Mouse (Mus musculus): ENCODE results near the gene Acap3. TPM values are rescaled to one million over a fixed set of nuclear protein-coding genes. Genes with fewer than 3 reads are reported as not detected.

Acap3 gene
- total and polyA plus RNA-seq, 3 experiments: 24.5 to 39.1 TPM; not detected in 1

- H3K9ac ChIP-seq (ENCODE audit: control insufficient read depth, low read depth, low read length, poor library complexity, severe bottlenecking): no peak overlapping the region
- DNase-seq (ENCODE audit: low read depth, low spot score): peak; percentile 64
- no peaks in the 10 kb centered on the region for H3K9me3 ChIP-seq (replicated peaks; ENCODE audit: insufficient read depth, low read length)
- peak; percentile 23; the same call in 1 of the 2 replicates for TF ChIP-seq GATA1 (IDR thresholded peaks at IDR 0.05; ENCODE audit: low read depth, low read length)
- TF ChIP-seq EP300 (IDR thresholded peaks at IDR 0.05; ENCODE audit: low read depth in 1 of 2, low read length in 2 of 2): peak; percentile 24 to 63; a peak in 2 of 4 replicates
- TF ChIP-seq TCF12 (IDR thresholded peaks at IDR 0.05; ENCODE audit: low read depth, low read length): peak; percentile 53
- TF ChIP-seq MYB (IDR thresholded peaks at IDR 0.05; ENCODE audit: low read depth, low read length): no peak
- TF ChIP-seq POLR2AphosphoS2 (IDR thresholded peaks at IDR 0.05; ENCODE audit: low read length): no peak
- TF ChIP-seq SIN3A (IDR thresholded peaks at IDR 0.05; ENCODE audit: low read length): peak; percentile 47; the same call in 1 of the 2 replicates
- TF ChIP-seq ELF1 (IDR thresholded peaks at IDR 0.05; ENCODE audit: low read depth, low read length): no peak
- TF ChIP-seq NELFE (IDR thresholded peaks at IDR 0.05; ENCODE audit: low read depth, low read length): no peak
- H3K4me3 ChIP-seq (ENCODE audit: control insufficient read depth in 1 of 2, insufficient read depth in 1 of 2, low read depth in 2 of 2, low read length in 2 of 2): peak overlapping the region in 1 of 2 experiments; percentile 98; a peak in 2 of 4 replicates
- H3K27ac ChIP-seq (ENCODE audit: control insufficient read depth, low read depth, low read length): peak overlapping the region; percentile 42
- H3K79me2 ChIP-seq (ENCODE audit: control insufficient read depth, insufficient read depth, low read length, poor library complexity): peaks cover 47% of the 10 kb centered on the region
- H3K27me3 ChIP-seq (ENCODE audit: control insufficient read depth in 1 of 2, insufficient read depth in 2 of 2, low read length in 2 of 2): no peaks in the 10 kb centered on the region
- H3K4me1 ChIP-seq (ENCODE audit: control insufficient read depth in 1 of 2, insufficient read depth in 2 of 2, low read length in 2 of 2): peaks cover 19 to 34% of the 10 kb centered on the region in 2 experiments
- H3K36me3 ChIP-seq (ENCODE audit: control insufficient read depth in 1 of 2, insufficient read depth in 2 of 2, low read length in 2 of 2): peaks cover 4 to 15% of the 10 kb centered on the region in 2 experiments; a peak in 3 of 4 replicates
Observed at GRCm38 (mm10) chr4:155849792-155850451, 41.7 kb upstream of the Acap3 start.

DNA sequence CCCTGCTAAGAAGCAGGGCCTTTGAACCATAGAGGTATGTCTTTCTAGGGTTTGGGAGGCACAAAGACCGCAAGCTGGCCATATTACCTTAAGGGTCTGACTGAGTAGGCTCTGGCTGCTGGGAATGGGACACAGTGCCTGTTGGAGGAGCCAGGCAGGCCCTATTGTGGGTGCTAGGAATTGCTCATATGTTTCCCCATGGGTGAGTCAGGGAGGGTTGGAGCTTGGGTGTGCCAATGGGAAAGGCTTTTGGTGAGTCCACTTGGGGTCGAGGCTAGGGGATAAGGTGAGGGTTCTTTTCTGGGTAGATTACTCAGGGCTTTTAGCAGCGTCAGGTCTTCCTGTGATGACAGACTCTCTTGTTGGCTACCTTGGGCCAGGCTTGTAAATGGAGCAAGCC lies 40.3 kb upstream of the Acap3 start:
- Histone ChIP-seq H3K27me3 (ENCODE audit: control insufficient read depth in 1 of 2, insufficient read depth in 2 of 2, low read length in 2 of 2) (no peaks in the 10 kb centered on the region), H3K36me3 (ENCODE audit: control insufficient read depth in 1 of 2, insufficient read depth in 2 of 2, low read length in 2 of 2) (peaks cover 4 to 17% of the 10 kb centered on the region in 2 experiments; a peak in 3 of 4 replicates), H3K27ac (ENCODE audit: control insufficient read depth, low read depth, low read length) (no peak overlapping the region), H3K9me3 (replicated peaks; ENCODE audit: insufficient read depth, low read length) (no peaks in the 10 kb centered on the region), H3K4me1 (ENCODE audit: control insufficient read depth in 1 of 2, insufficient read depth in 2 of 2, low read length in 2 of 2) (peaks cover 23 to 39% of the 10 kb centered on the region in 2 experiments), H3K9ac (ENCODE audit: control insufficient read depth, low read depth, low read length, poor library complexity, severe bottlenecking) (no peak overlapping the region), H3K79me2 (ENCODE audit: control insufficient read depth, insufficient read depth, low read length, poor library complexity) (peaks cover 47% of the 10 kb centered on the region), H3K4me3 (ENCODE audit: control insufficient read depth in 1 of 2, insufficient read depth in 1 of 2, low read depth in 2 of 2, low read length in 2 of 2) (no peak overlapping the region)
- TF ChIP-seq E2F4 (IDR thresholded peaks at IDR 0.05; ENCODE audit: borderline replicate concordance, low read depth, low read length) (no peak), TAL1 (IDR thresholded peaks at IDR 0.05; ENCODE audit: low read length) (no peak), UBTF (IDR thresholded peaks at IDR 0.05; ENCODE audit: borderline replicate concordance, insufficient read depth, low read depth, low read length) (no peak), ZC3H11A (IDR thresholded peaks at IDR 0.05; ENCODE audit: low read depth, low read length) (no peak)
- no peak for DNase-seq (ENCODE audit: low read depth, low spot score)

- Histone ChIP-seq H3K27me3 (ENCODE audit: control insufficient read depth in 1 of 2, insufficient read depth in 2 of 2, low read length in 2 of 2) (no peaks in the 10 kb centered on the region), H3K9me3 (replicated peaks; ENCODE audit: insufficient read depth, low read length) (no peaks in the 10 kb centered on the region), H3K79me2 (ENCODE audit: control insufficient read depth, insufficient read depth, low read length, poor library complexity) (peaks cover 47% of the 10 kb centered on the region), H3K4me3 (ENCODE audit: control insufficient read depth in 1 of 2, insufficient read depth in 1 of 2, low read depth in 2 of 2, low read length in 2 of 2) (no peak overlapping the region), H3K27ac (ENCODE audit: control insufficient read depth, low read depth, low read length) (no peak overlapping the region), H3K4me1 (ENCODE audit: control insufficient read depth in 1 of 2, insufficient read depth in 2 of 2, low read length in 2 of 2) (peaks cover 23 to 39% of the 10 kb centered on the region in 2 experiments), H3K36me3 (ENCODE audit: control insufficient read depth in 1 of 2, insufficient read depth in 2 of 2, low read length in 2 of 2) (peaks cover 4 to 17% of the 10 kb centered on the region in 2 experiments; a peak in 3 of 4 replicates), H3K9ac (ENCODE audit: control insufficient read depth, low read depth, low read length, poor library complexity, severe bottlenecking) (no peak overlapping the region)
- TF ChIP-seq HCFC1 (IDR thresholded peaks at IDR 0.05; ENCODE audit: low read depth, low read length) (no peak), POLR2AphosphoS2 (IDR thresholded peaks at IDR 0.05; ENCODE audit: low read length) (no peak)
- no peak for DNase-seq (ENCODE audit: low read depth, low spot score)
Observed at GRCm38 (mm10) chr4:155851951-155852411, 39.6 kb upstream of the Acap3 start.

All from MEL (cell line).